Mouse (Mus musculus) liver, embryonic 14.5 days (tissue): ENCODE measurements around the gene Ctnnal1. TPM values are rescaled to one million over a fixed set of nuclear protein-coding genes. Genes with fewer than 3 reads are reported as not detected.

ENCODE experiments used
- ATAC-seq: fragments of 200-750 bp; cut with Nextera tagmentation; 2 replicates; pipeline ENCODE4 v1.8.0; 2017; ENCODE audit warnings: moderate number of reproducible peaks, mild to moderate bottlenecking, moderate library complexity; ENCODE audit not compliant: insufficient read depth
- DNase-seq, 3 experiments: peaks; one replicate each; pipeline ENCODE4 v3.0.0-alpha.2; 2012 to 2013; ENCODE audit warnings: low read depth in 3 of 3, low spot score in 3 of 3
- H3K27ac ChIP-seq: fragments of 300-500 bp; sonication (generic); 2 replicates; pipeline ENCODE4 v1.5.1; 2014; ENCODE audit warnings: moderate library complexity, mild to moderate bottlenecking, control low read depth, inconsistent platforms
- H3K27me3 ChIP-seq: fragments of 300-500 bp; sonication (generic); 2 replicates; pipeline ENCODE4 v1.6.1; 2014; ENCODE audit warnings: mild to moderate bottlenecking, low read length, moderate library complexity; ENCODE audit not compliant: control insufficient read depth, insufficient read depth
- H3K36me3 ChIP-seq: fragments of 300-500 bp; sonication (generic); replicated peaks from 2 replicates; pipeline ENCODE4 v1.6.1; 2014; ENCODE audit warnings: low read depth; ENCODE audit not compliant: control insufficient read depth, insufficient read depth
- H3K4me1 ChIP-seq, 2 experiments: fragments of 200-500 bp in 1 of 2; fragments of 300-500 bp in 1 of 2; sonication (generic) in 1 of 2; replicated peaks; 2 replicates each; pipeline ENCODE4 v1.6.1; 2012 to 2014; ENCODE audit warnings: antibody characterized with exemption in 1 of 2, inconsistent platforms in 1 of 2, low read length in 1 of 2; ENCODE audit not compliant: control insufficient read depth in 2 of 2, insufficient read depth in 2 of 2
- H3K4me2 ChIP-seq: fragments of 300-500 bp; sonication (generic); 2 replicates; pipeline ENCODE4 v1.6.1; 2014; ENCODE audit warnings: low read depth, mild to moderate bottlenecking, control low read depth, moderate library complexity
- H3K4me3 ChIP-seq, 2 experiments: fragments of 200-500 bp in 1 of 2; fragments of 300-500 bp in 1 of 2; sonication (generic) in 1 of 2; 2 replicates each; pipeline ENCODE4 v1.5.1; 2012 to 2014; ENCODE audit warnings: low read depth in 2 of 2, low read length in 2 of 2, mild to moderate bottlenecking in 2 of 2, control low read depth in 1 of 2, inconsistent platforms in 1 of 2, moderate library complexity in 1 of 2; ENCODE audit not compliant: insufficient read depth in 1 of 2
- H3K9ac ChIP-seq: fragments of 300-500 bp; sonication (generic); replicated peaks from 2 replicates; pipeline ENCODE4 v1.6.1; 2014; ENCODE audit warnings: mild to moderate bottlenecking, control low read depth, moderate library complexity
- H3K9me3 ChIP-seq: fragments of 300-500 bp; sonication (generic); 2 replicates; pipeline ENCODE4 v1.6.1; 2016; ENCODE audit warnings: low read length, mixed read lengths; ENCODE audit not compliant: control insufficient read depth
- CTCF ChIP-seq: IDR thresholded peaks from 2 replicates; pipeline ENCODE4 v1.5.1; 2016; ENCODE audit warnings: antibody characterized with exemption, low read depth, control low read depth
- EP300 ChIP-seq: IDR thresholded peaks from 2 replicates; pipeline ENCODE4 v1.6.1; 2016; ENCODE audit warnings: antibody characterized with exemption, low read depth
- WGBS: fragments of 180-500 bp; shearing (Covaris S2); extraction: QIAGEN DNeasy Blood & Tissue Kit; methylation state at CpG from one replicate; pipeline ENCODE4 v1.1.7; 2014; ENCODE audit not compliant: insufficient replicate concordance; 5-methylcytosine and 5-hydroxymethylcytosine counted together
- polyA plus RNA-seq, 2 experiments: library from polyadenylated mRNA; depleted of rRNA in 1 of 2; stranded (reverse) in 1 of 2; unstranded in 1 of 2; fragments of >200 nt; fragmentation: Nextera tagmentation in 1 of 2; extraction: Ambion mirVana in 1 of 2; gene quantifications; 2 replicates each; pipeline versions ENCODE4 v1.2.1 to v1.2.3; 2012 to 2014

Gene Ctnnal1
- polyA plus RNA-seq, 2 experiments, result 4.8 to 8.2 TPM

- no peak overlapping the region for H3K4me2 ChIP-seq
- 77% methylated on average over 4 of the region's 4 CpGs for WGBS
- H3K9ac ChIP-seq, result no peak overlapping the region
- H3K9me3 ChIP-seq, result no peaks in the 10 kb centered on the region
- ATAC-seq (no peak), DNase-seq (no peak)
- no peaks in the 10 kb centered on the region; a peak in 1 of 4 replicates for H3K4me1 ChIP-seq
- TF ChIP-seq EP300, result no peak
- TF ChIP-seq CTCF, result no peak
- H3K36me3 ChIP-seq, result peaks cover 3% of the 10 kb centered on the region; the same call in 1 of the 2 replicates
- H3K4me3 ChIP-seq, result no peak overlapping the region
- no peak overlapping the region for H3K27ac ChIP-seq
- H3K27me3 ChIP-seq, result no peaks in the 10 kb centered on the region
Measured at GRCm38 (mm10) chr4:56844911-56845310, 20.1 kb downstream of the Ctnnal1 start.

GRCm38 (mm10) chr4:56843963-56844362, 21.0 kb downstream of the Ctnnal1 start:
- Histone ChIP-seq H3K27me3 (no peaks in the 10 kb centered on the region), H3K27ac (no peak overlapping the region), H3K36me3 (peaks cover 3% of the 10 kb centered on the region; the same call in 1 of the 2 replicates), H3K9ac (no peak overlapping the region), H3K4me3 (no peak overlapping the region), H3K4me1 (no peaks in the 10 kb centered on the region; a peak in 1 of 4 replicates), H3K4me2 (no peak overlapping the region), H3K9me3 (no peaks in the 10 kb centered on the region)
- no peak for DNase-seq
- 75% methylated on average over 2 of the region's 2 CpGs for WGBS
- TF ChIP-seq CTCF (peak; percentile 58), EP300 (no peak)
- no peak for ATAC-seq

GRCm38 (mm10) chr4:56842501-56842900, 22.5 kb downstream of the Ctnnal1 start:
- Histone ChIP-seq H3K36me3 (peaks cover 3% of the 10 kb centered on the region; the same call in 1 of the 2 replicates), H3K9me3 (no peaks in the 10 kb centered on the region), H3K4me1 (no peaks in the 10 kb centered on the region; a peak in 1 of 4 replicates), H3K4me3 (no peak overlapping the region), H3K9ac (no peak overlapping the region), H3K27me3 (no peaks in the 10 kb centered on the region), H3K27ac (no peak overlapping the region), H3K4me2 (no peak overlapping the region)
- no peak for TF ChIP-seq CTCF
- TF ChIP-seq EP300, result no peak
- ATAC-seq, result no peak
- WGBS, result 52% methylated on average over 7 of the region's 7 CpGs
- no peak for DNase-seq

GRCm38 (mm10) chr4:56840297-56840696, 24.7 kb downstream of the Ctnnal1 start:
- no peaks in the 10 kb centered on the region; a peak in 1 of 4 replicates for H3K4me1 ChIP-seq
- WGBS, result 72% methylated on average over 3 of the region's 3 CpGs
- H3K27me3 ChIP-seq, result no peaks in the 10 kb centered on the region
- no peak overlapping the region for H3K9ac ChIP-seq
- no peak overlapping the region for H3K4me3 ChIP-seq
- no peak overlapping the region for H3K27ac ChIP-seq
- no peak for TF ChIP-seq EP300
- TF ChIP-seq CTCF, result no peak
- ATAC-seq (no peak), DNase-seq (no peak)
- peaks cover 3% of the 10 kb centered on the region; the same call in 1 of the 2 replicates for H3K36me3 ChIP-seq
- no peak overlapping the region for H3K4me2 ChIP-seq
- H3K9me3 ChIP-seq, result no peaks in the 10 kb centered on the region

GRCm38 (mm10) chr4:56837661-56838060, 27.3 kb downstream of the Ctnnal1 start:
- H3K36me3 ChIP-seq, result no peaks in the 10 kb centered on the region; the same call in 1 of the 2 replicates
- no peak overlapping the region for H3K27ac ChIP-seq
- H3K4me3 ChIP-seq, result no peak overlapping the region
- DNase-seq (no peak), ATAC-seq (no peak)
- no peak overlapping the region for H3K9ac ChIP-seq
- TF ChIP-seq EP300, result no peak
- no peak for TF ChIP-seq CTCF
- H3K4me2 ChIP-seq, result no peak overlapping the region
- WGBS, result 81% methylated on average over 6 of the region's 6 CpGs
- no peaks in the 10 kb centered on the region for H3K9me3 ChIP-seq
- no peaks in the 10 kb centered on the region for H3K27me3 ChIP-seq
- no peaks in the 10 kb centered on the region; a peak in 1 of 4 replicates for H3K4me1 ChIP-seq
